Mouse (Mus musculus): ENCODE measurements at regions not wholly inside any gene's neighbourhood (a gene's known extent, or its start where the extent isn't known, plus 50 kb on each side); places are given as distances from the start of the nearest gene placed in this dataset.

DNA sequence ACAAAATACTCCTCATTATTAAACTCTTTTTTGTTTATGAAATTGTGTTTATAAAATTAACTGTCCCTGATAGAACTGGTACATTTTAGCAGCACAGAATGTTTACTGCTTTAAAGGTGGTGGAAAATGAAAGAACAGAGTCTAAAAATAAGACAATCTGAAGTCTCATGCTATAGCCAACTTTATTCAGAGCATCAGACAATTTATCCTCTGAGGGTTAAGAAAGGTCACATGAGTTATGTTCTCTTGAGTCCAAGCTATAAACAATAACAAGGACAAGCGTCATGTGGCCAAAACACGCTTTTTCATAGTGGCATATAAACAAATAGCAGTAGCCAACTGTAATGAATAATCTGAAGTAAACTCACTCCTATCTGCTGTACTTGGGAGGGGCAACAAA, 67.7 kb upstream of the Mdga2 start:
- no peak for TF ChIP-seq CTCF (IDR thresholded peaks at IDR 0.05 in 2 of 3, conservative IDR thresholded peaks at IDR 0.05 in 1 of 3; ENCODE audit: control insufficient read depth in 1 of 3, insufficient read depth in 1 of 3, low read depth in 2 of 3, low read length in 3 of 3, poor library complexity in 1 of 3, severe bottlenecking in 1 of 3)
- TF ChIP-seq POLR2AphosphoS2 (IDR thresholded peaks at IDR 0.05; ENCODE audit: low read length), result no peak
- no peak for TF ChIP-seq POLR2AphosphoS5 (IDR thresholded peaks at IDR 0.05; ENCODE audit: borderline replicate concordance, low read depth, low read length)
- no peak for TF ChIP-seq MAZ (IDR thresholded peaks at IDR 0.05; ENCODE audit: low read depth, low read length)
- no peak for TF ChIP-seq HCFC1 (IDR thresholded peaks at IDR 0.05; ENCODE audit: low read depth, low read length)
- no peak for TF ChIP-seq NRF1 (IDR thresholded peaks at IDR 0.05; ENCODE audit: insufficient read depth, low read depth, low read length, poor library complexity, severe bottlenecking)
- no peak for TF ChIP-seq TCF12 (IDR thresholded peaks at IDR 0.05; ENCODE audit: low read depth, low read length)
- no peak for TF ChIP-seq RCOR1 (IDR thresholded peaks at IDR 0.05; ENCODE audit: low read depth, low read length)
- no peak for TF ChIP-seq NELFE (IDR thresholded peaks at IDR 0.05; ENCODE audit: low read depth, low read length)
- TF ChIP-seq POLR2A (IDR thresholded peaks at IDR 0.05; ENCODE audit: control insufficient read depth in 1 of 2, insufficient read depth in 1 of 2, low read depth in 1 of 2, low read length in 2 of 2, poor library complexity in 1 of 2), result no peak

All from MEL (cell line).